Comparison of ENCODE assay signal across 25 mouse cellular contexts in genomic region chrX:73143218-73143618, GRCm38 (mm10). TPM values are rescaled to one million over a fixed set of nuclear protein-coding genes. Genes with fewer than 3 reads are reported as not detected.
DNase-seq lines count a peak whose midpoint lies in the region; ATAC-seq and TF ChIP-seq lines count a peak whose summit lies in the region.
"Not testable (repeated sequence)": the region's sequence is repeated elsewhere in the genome, so short reads cannot be mapped to it uniquely, and the experiment has no call there.
"Had no signal": no experiment of that assay in that cellular context is flagged by ENCODE, and none has a peak within 500 bp of the region (broad histone marks: within the 10 kb centered on the region; RNA-seq: fewer than 3 reads in every experiment).

No protein-coding gene starts in this region.

- H3K9me3 ChIP-seq in forebrain, embryonic 16.5 days (ENCODE audit: control insufficient read depth, low read length); hindbrain, embryonic 12.5 days (replicated peaks); liver, embryonic 15.5 days (replicated peaks); lung, postnatal 0 days (ENCODE audit: low read length); midbrain, embryonic 14.5 days (ENCODE audit: control insufficient read depth, low read length); neural tube, embryonic 14.5 days (ENCODE audit: control insufficient read depth, low read length): not testable (repeated sequence)

- H3K27me3 ChIP-seq in forebrain, embryonic 16.5 days (replicated peaks; ENCODE audit: control insufficient read depth, insufficient read depth, low read length); hindbrain, embryonic 12.5 days; liver, embryonic 15.5 days; lung, postnatal 0 days (replicated peaks; ENCODE audit: insufficient read depth, low read length); midbrain, embryonic 14.5 days (ENCODE audit: control insufficient read depth, insufficient read depth, low read length); neural tube, embryonic 14.5 days (ENCODE audit: control insufficient read depth, insufficient read depth, low read length): not testable (repeated sequence)

- not testable (repeated sequence) for H3K27ac ChIP-seq in forebrain, embryonic 16.5 days (ENCODE audit: low read length); hindbrain, embryonic 12.5 days; liver, embryonic 15.5 days (replicated peaks); lung, postnatal 0 days (ENCODE audit: low read length); midbrain, embryonic 14.5 days (replicated peaks; ENCODE audit: low read depth, low read length); neural tube, embryonic 14.5 days (ENCODE audit: low read depth, low read length)

- WGBS in forebrain, embryonic 16.5 days, result no CpG with 5 or more reads among the region's 7 CpGs
- WGBS in hindbrain, embryonic 12.5 days, result no CpG with 5 or more reads among the region's 7 CpGs
- WGBS in liver, embryonic 15.5 days (ENCODE audit: insufficient replicate concordance), result no CpG with 5 or more reads among the region's 7 CpGs
- WGBS in lung, postnatal 0 days, result no CpG with 5 or more reads among the region's 7 CpGs
- no CpG with 5 or more reads among the region's 7 CpGs for WGBS in midbrain, embryonic 14.5 days
- no CpG with 5 or more reads among the region's 7 CpGs for WGBS in neural tube, embryonic 14.5 days

- not testable (repeated sequence) for H3K4me3 ChIP-seq in forebrain, embryonic 16.5 days (replicated peaks; ENCODE audit: low read length); hindbrain, embryonic 12.5 days; liver, embryonic 15.5 days (replicated peaks); lung, postnatal 0 days (ENCODE audit: low read depth, low read length); midbrain, embryonic 14.5 days (replicated peaks; ENCODE audit: low read depth, low read length); neural tube, embryonic 14.5 days (ENCODE audit: low read depth, low read length)

- not testable (repeated sequence) for H3K36me3 ChIP-seq in forebrain, embryonic 16.5 days (ENCODE audit: control insufficient read depth, insufficient read depth); hindbrain, embryonic 12.5 days; liver, embryonic 15.5 days (replicated peaks); lung, postnatal 0 days (ENCODE audit: insufficient read depth, low read length); midbrain, embryonic 14.5 days (ENCODE audit: control insufficient read depth, insufficient read depth, low read length); neural tube, embryonic 14.5 days (ENCODE audit: control insufficient read depth, insufficient read depth, low read length)

- H3K4me1 ChIP-seq in forebrain, embryonic 16.5 days (replicated peaks; ENCODE audit: control insufficient read depth, insufficient read depth, low read length); hindbrain, embryonic 12.5 days; liver, embryonic 15.5 days (replicated peaks); lung, postnatal 0 days (ENCODE audit: insufficient read depth, low read depth, low read length); midbrain, embryonic 14.5 days (ENCODE audit: control insufficient read depth, insufficient read depth, low read length); neural tube, embryonic 14.5 days (ENCODE audit: control insufficient read depth, insufficient read depth, low read length): not testable (repeated sequence)

- TF ChIP-seq EP300 in lung, postnatal 0 days (IDR thresholded peaks at IDR 0.05), result not testable (repeated sequence)

- not testable (repeated sequence) for DNase-seq in lung, postnatal 0 days (ENCODE audit: low spot score); midbrain, embryonic 14.5 days

- ATAC-seq in common myeloid progenitor, adult 5-6 weeks (replicated peaks; ENCODE audit: low read depth, poor library complexity, severe bottlenecking), result peak; percentile 92
- peak; percentile 62 for ATAC-seq in forebrain, embryonic 16.5 days
- ATAC-seq in hindbrain, embryonic 12.5 days (ENCODE audit: low FRiP score), result peak; percentile 40; the same call in 1 of the 2 replicates
- ATAC-seq in inflammation-experienced regulatory T-cells, adult 6 months, result peak; percentile 73
- ATAC-seq in liver, embryonic 15.5 days (ENCODE audit: insufficient read depth), result peak; percentile 37; the same call in 1 of the 2 replicates
- peak; percentile 85 for ATAC-seq in lung, postnatal 0 days
- ATAC-seq in midbrain, embryonic 14.5 days (ENCODE audit: low FRiP score, low TSS enrichment), result peak; percentile 58
- peak; percentile 77 for ATAC-seq in neural tube, embryonic 14.5 days (ENCODE audit: low read depth)

- not testable (repeated sequence) for TF ChIP-seq CTCF in lung, postnatal 0 days (IDR thresholded peaks at IDR 0.05)

- H3K4me2 ChIP-seq in forebrain, embryonic 16.5 days (ENCODE audit: low read length); hindbrain, embryonic 12.5 days (replicated peaks); liver, embryonic 15.5 days; lung, postnatal 0 days (replicated peaks; ENCODE audit: low read depth, low read length); midbrain, embryonic 14.5 days (ENCODE audit: low read length); neural tube, embryonic 14.5 days (ENCODE audit: low read depth, low read length): not testable (repeated sequence)

- not testable (repeated sequence) for H3K9ac ChIP-seq in forebrain, embryonic 16.5 days (replicated peaks; ENCODE audit: low read depth, low read length); hindbrain, embryonic 12.5 days; liver, embryonic 15.5 days; lung, postnatal 0 days (replicated peaks; ENCODE audit: low read depth); midbrain, embryonic 14.5 days (replicated peaks; ENCODE audit: low read length); neural tube, embryonic 14.5 days (replicated peaks; ENCODE audit: low read depth, low read length)

RNA-seq across cellular contexts. Expression of gene Xlr5b, which starts 5.4 kb away (rescaled TPM):
- not detected in 2 replicates for total RNA-seq in common myeloid progenitor, adult 5-6 weeks (2017)
- polyA plus RNA-seq in forebrain, embryonic 16.5 days (2015; fragmentation: Nextera tagmentation; extraction: Ambion mirVana), result not detected in 2 replicates
- polyA plus RNA-seq in hindbrain, embryonic 12.5 days (2016; fragmentation: Nextera tagmentation; extraction: Ambion mirVana), result not detected in 2 replicates
- not detected for polyA plus RNA-seq in inflammation-experienced regulatory T-cells, adult 6 months (2017; shearing (Covaris generic))
- not detected in 2 replicates for polyA plus RNA-seq in liver, embryonic 15.5 days (2015; fragmentation: Nextera tagmentation; extraction: Ambion mirVana)
- not detected in 2 replicates for polyA plus RNA-seq in lung, postnatal 0 days (2015; fragmentation: Nextera tagmentation; extraction: Ambion mirVana)
- polyA plus RNA-seq in midbrain, embryonic 14.5 days (2014; fragmentation: Nextera tagmentation; extraction: Ambion mirVana), result not detected in 2 replicates
- polyA plus RNA-seq in neural tube, embryonic 14.5 days (2014; fragmentation: Nextera tagmentation; extraction: Ambion mirVana), result not detected in 2 replicates
- total RNA-seq: adrenal gland, adult 18-20 months; adrenal gland, postnatal 36 days; gastrocnemius, postnatal 10 days; heart, postnatal 10 days; layer of hippocampus, adult 18-20 months; layer of hippocampus, postnatal 14 days; left cerebral cortex, adult 8-10 months had no signal
- polyA plus RNA-seq: heart, embryonic 11.5 days; hindbrain, embryonic 11.5 days; limb, embryonic 15.5 days; liver, embryonic 14.5 days; myocyte; small intestine, adult 2 months; stomach, embryonic 16.5 days; thymus, adult 2 months had no signal

RNA-seq across cellular contexts. Expression of gene DXBay18, which starts 6.0 kb away (rescaled TPM):
- total RNA-seq in common myeloid progenitor, adult 5-6 weeks (2017), result not detected in 2 replicates
- polyA plus RNA-seq in forebrain, embryonic 16.5 days (2015; fragmentation: Nextera tagmentation; extraction: Ambion mirVana), result 0.86 TPM in 1 of 2 replicates, not detected in the other
- 0.15 and 0.51 TPM in 2 replicates for polyA plus RNA-seq in hindbrain, embryonic 12.5 days (2016; fragmentation: Nextera tagmentation; extraction: Ambion mirVana)
- polyA plus RNA-seq in inflammation-experienced regulatory T-cells, adult 6 months (2017; shearing (Covaris generic)), result not detected
- polyA plus RNA-seq in liver, embryonic 15.5 days (2015; fragmentation: Nextera tagmentation; extraction: Ambion mirVana), result 0.12 and 0.28 TPM in 2 replicates
- polyA plus RNA-seq in lung, postnatal 0 days (2015; fragmentation: Nextera tagmentation; extraction: Ambion mirVana), result 0.13 TPM in 1 of 2 replicates, not detected in the other
- 0.72 and 0.86 TPM in 2 replicates for polyA plus RNA-seq in midbrain, embryonic 14.5 days (2014; fragmentation: Nextera tagmentation; extraction: Ambion mirVana)
- 0.52 TPM in 1 of 2 replicates, not detected in the other for polyA plus RNA-seq in neural tube, embryonic 14.5 days (2014; fragmentation: Nextera tagmentation; extraction: Ambion mirVana)
- total RNA-seq: adrenal gland, adult 18-20 months; gastrocnemius, postnatal 10 days; heart, postnatal 10 days had no signal
- polyA plus RNA-seq: heart, embryonic 11.5 days; hindbrain, embryonic 11.5 days; limb, embryonic 15.5 days; liver, embryonic 14.5 days; myocyte; small intestine, adult 2 months; stomach, embryonic 16.5 days; thymus, adult 2 months had no signal

RNA-seq across cellular contexts. Expression of gene Gm14685, which starts 26.4 kb away (rescaled TPM):
- total RNA-seq in common myeloid progenitor, adult 5-6 weeks (2017), result not detected in 2 replicates
- polyA plus RNA-seq in forebrain, embryonic 16.5 days (2015; fragmentation: Nextera tagmentation; extraction: Ambion mirVana), result 0.72 and 0.76 TPM in 2 replicates
- polyA plus RNA-seq in hindbrain, embryonic 12.5 days (2016; fragmentation: Nextera tagmentation; extraction: Ambion mirVana), result 0.45 TPM in 1 of 2 replicates, not detected in the other
- polyA plus RNA-seq in inflammation-experienced regulatory T-cells, adult 6 months (2017; shearing (Covaris generic)), result not detected
- 0.12 and 0.17 TPM in 2 replicates for polyA plus RNA-seq in liver, embryonic 15.5 days (2015; fragmentation: Nextera tagmentation; extraction: Ambion mirVana)
- polyA plus RNA-seq in lung, postnatal 0 days (2015; fragmentation: Nextera tagmentation; extraction: Ambion mirVana), result 0.15 and 0.42 TPM in 2 replicates
- 0.61 and 1.5 TPM in 2 replicates for polyA plus RNA-seq in midbrain, embryonic 14.5 days (2014; fragmentation: Nextera tagmentation; extraction: Ambion mirVana)
- 0.70 TPM in 1 of 2 replicates, not detected in the other for polyA plus RNA-seq in neural tube, embryonic 14.5 days (2014; fragmentation: Nextera tagmentation; extraction: Ambion mirVana)
- total RNA-seq: adrenal gland, adult 18-20 months; gastrocnemius, postnatal 10 days; heart, postnatal 10 days had no signal
- polyA plus RNA-seq: hindbrain, embryonic 11.5 days; myocyte; small intestine, adult 2 months had no signal

RNA-seq across cellular contexts. Expression of gene Spin2d, which starts 33.6 kb away (rescaled TPM):
- total RNA-seq in common myeloid progenitor, adult 5-6 weeks (2017), result 1.1 TPM in 1 of 2 replicates, not detected in the other
- not detected in 2 replicates for polyA plus RNA-seq in forebrain, embryonic 16.5 days (2015; fragmentation: Nextera tagmentation; extraction: Ambion mirVana)
- not detected in 2 replicates for polyA plus RNA-seq in hindbrain, embryonic 12.5 days (2016; fragmentation: Nextera tagmentation; extraction: Ambion mirVana)
- polyA plus RNA-seq in inflammation-experienced regulatory T-cells, adult 6 months (2017; shearing (Covaris generic)), result not detected
- not detected in 2 replicates for polyA plus RNA-seq in liver, embryonic 15.5 days (2015; fragmentation: Nextera tagmentation; extraction: Ambion mirVana)
- not detected in 2 replicates for polyA plus RNA-seq in lung, postnatal 0 days (2015; fragmentation: Nextera tagmentation; extraction: Ambion mirVana)
- not detected in 2 replicates for polyA plus RNA-seq in midbrain, embryonic 14.5 days (2014; fragmentation: Nextera tagmentation; extraction: Ambion mirVana)
- not detected in 2 replicates for polyA plus RNA-seq in neural tube, embryonic 14.5 days (2014; fragmentation: Nextera tagmentation; extraction: Ambion mirVana)
- total RNA-seq: adrenal gland, adult 18-20 months; adrenal gland, postnatal 36 days; ES-E14; gastrocnemius, postnatal 10 days; heart, postnatal 10 days; layer of hippocampus, adult 18-20 months; layer of hippocampus, postnatal 14 days; left cerebral cortex, adult 8-10 months; left cerebral cortex, postnatal 4 days had no signal
- polyA plus RNA-seq: heart, embryonic 11.5 days; hindbrain, embryonic 11.5 days; limb, embryonic 15.5 days; liver, embryonic 14.5 days; myocyte; small intestine, adult 2 months; stomach, embryonic 16.5 days; thymus, adult 2 months had no signal

RNA-seq across cellular contexts. Expression of gene Xlr3a, which starts 46.3 kb away (rescaled TPM):
- total RNA-seq in common myeloid progenitor, adult 5-6 weeks (2017), result 4.1 and 8.2 TPM in 2 replicates
- 2.3 and 4.3 TPM in 2 replicates for polyA plus RNA-seq in forebrain, embryonic 16.5 days (2015; fragmentation: Nextera tagmentation; extraction: Ambion mirVana)
- 4.2 and 6.4 TPM in 2 replicates for polyA plus RNA-seq in hindbrain, embryonic 12.5 days (2016; fragmentation: Nextera tagmentation; extraction: Ambion mirVana)
- 1 to 10 TPM in 1 of 3 experiments, under 1 TPM in 1, not detected in 1; 0.46 to 2.5 TPM for polyA plus RNA-seq in inflammation-experienced regulatory T-cells, adult 6 months (2017; shearing (Covaris generic))
- polyA plus RNA-seq in liver, embryonic 15.5 days (2015; fragmentation: Nextera tagmentation; extraction: Ambion mirVana), result 2.4 and 3.2 TPM in 2 replicates
- polyA plus RNA-seq in lung, postnatal 0 days (2015; fragmentation: Nextera tagmentation; extraction: Ambion mirVana), result 0.32 and 0.74 TPM in 2 replicates
- polyA plus RNA-seq in midbrain, embryonic 14.5 days (2014; fragmentation: Nextera tagmentation; extraction: Ambion mirVana), result 2.9 and 4.7 TPM in 2 replicates
- polyA plus RNA-seq in neural tube, embryonic 14.5 days (2014; fragmentation: Nextera tagmentation; extraction: Ambion mirVana), result 2.7 and 6.0 TPM in 2 replicates

Comparison
In these comparisons a context has a peak if more than half of its experiments do, and no peak if none do; other contexts are left out.
1. ATAC-seq: peak in every context shown above with its lines; median percentile 92 in common myeloid progenitor, adult 5-6 weeks; 85 in lung, postnatal 0 days; 77 in neural tube, embryonic 14.5 days; 73 in inflammation-experienced regulatory T-cells, adult 6 months; 62 in forebrain, embryonic 16.5 days; 58 in midbrain, embryonic 14.5 days; 40 in hindbrain, embryonic 12.5 days; 37 in liver, embryonic 15.5 days.